Mouse (Mus musculus) E14TG2a.4 (cell line): ENCODE data around the gene Kat2b.
"Not testable (repeated sequence)": the region's sequence is repeated elsewhere in the genome, so short reads cannot be mapped to it uniquely, and the experiment has no call there.

Experiments used
- H3K27me3 ChIP-seq: 2 replicates; pipeline ENCODE4 v1.6.1; 2014; ENCODE audit warnings: low read length, control low read depth; ENCODE audit not compliant: insufficient read depth
- H3K36me3 ChIP-seq: 2 replicates; pipeline ENCODE4 v1.6.1; 2014; ENCODE audit warnings: low read length, control low read depth; ENCODE audit not compliant: insufficient read depth
- H3K4me1 ChIP-seq: replicated peaks from 2 replicates; pipeline ENCODE4 v1.6.1; 2014; ENCODE audit warnings: low read depth, low read length, control low read depth
- H3K4me3 ChIP-seq: replicated peaks from 2 replicates; pipeline ENCODE4 v1.5.1; 2014; ENCODE audit warnings: mild to moderate bottlenecking, low read length
- H3K9me3 ChIP-seq: 2 replicates; pipeline ENCODE4 v1.6.1; 2014; ENCODE audit warnings: low read length, control low read depth
- CTCF ChIP-seq: conservative IDR thresholded peaks from 2 replicates; pipeline ENCODE4 v1.5.1; 2014; ENCODE audit warnings: low read length
- NANOG ChIP-seq: IDR thresholded peaks from 2 replicates; pipeline ENCODE4 v1.6.1; 2014; ENCODE audit warnings: borderline replicate concordance, low read length, mixed read lengths
- POU5F1 ChIP-seq: IDR thresholded peaks from 2 replicates; pipeline ENCODE4 v1.6.1; 2014; ENCODE audit warnings: low read length, borderline replicate concordance

The Kat2b gene

GRCm38 (mm10) chr17:53588097-53588855, 21.6 kb downstream of the Kat2b start:
- Histone ChIP-seq H3K4me1 (peaks cover 77% of the 10 kb centered on the region), H3K36me3 (peaks cover 42% of the 10 kb centered on the region), H3K27me3 (no peaks in the 10 kb centered on the region), H3K9me3 (no peaks in the 10 kb centered on the region), H3K4me3 (peak overlapping the region; percentile 17; the same call in 1 of the 2 replicates)
- TF ChIP-seq CTCF: no peak
- no peak for TF ChIP-seq POU5F1
- no peak for TF ChIP-seq NANOG

GRCm38 (mm10) chr17:53590110-53590509, 23.4 kb downstream of the Kat2b start:
- H3K4me1 ChIP-seq: peaks cover 76% of the 10 kb centered on the region
- TF ChIP-seq NANOG (no peak), POU5F1 (no peak), CTCF (no peak)
- peaks cover 30% of the 10 kb centered on the region for H3K36me3 ChIP-seq
- H3K9me3 ChIP-seq: no peaks in the 10 kb centered on the region
- H3K27me3 ChIP-seq: no peaks in the 10 kb centered on the region
- no peak overlapping the region for H3K4me3 ChIP-seq

GRCm38 (mm10) chr17:53591910-53592309, 25.2 kb downstream of the Kat2b start:
- no peak for TF ChIP-seq CTCF
- peak; percentile 97 for TF ChIP-seq POU5F1
- no peaks in the 10 kb centered on the region for H3K27me3 ChIP-seq
- H3K9me3 ChIP-seq: no peaks in the 10 kb centered on the region
- peaks cover 82% of the 10 kb centered on the region for H3K4me1 ChIP-seq
- H3K4me3 ChIP-seq: no peak overlapping the region
- H3K36me3 ChIP-seq: peaks cover 24% of the 10 kb centered on the region

- H3K27me3 ChIP-seq: no peaks in the 10 kb centered on the region
- TF ChIP-seq NANOG (no peak), POU5F1 (no peak), CTCF (no peak)
- H3K36me3 ChIP-seq: peaks cover 8% of the 10 kb centered on the region
- 0 out of 2 replicates have a peak overlapping the region, but pooled peaks have one; percentile 7 for H3K4me3 ChIP-seq
- no peaks in the 10 kb centered on the region for H3K9me3 ChIP-seq
- peaks cover 79% of the 10 kb centered on the region for H3K4me1 ChIP-seq
These were observed 27.9 kb downstream of the Kat2b start for GRCm38 (mm10) chr17:53594590-53594989.

- Histone ChIP-seq H3K4me3 (0 out of 2 replicates have a peak overlapping the region, but pooled peaks have one; percentile 5), H3K36me3 (peaks cover 8% of the 10 kb centered on the region), H3K4me1 (peaks cover 81% of the 10 kb centered on the region), H3K27me3 (no peaks in the 10 kb centered on the region), H3K9me3 (no peaks in the 10 kb centered on the region)
- no peak for TF ChIP-seq CTCF
- TF ChIP-seq NANOG: no peak
- TF ChIP-seq POU5F1: no peak
These were observed 28.9 kb downstream of the Kat2b start for GRCm38 (mm10) chr17:53595527-53595926.

- Histone ChIP-seq H3K27me3 (no peaks in the 10 kb centered on the region), H3K4me3 (0 out of 2 replicates have a peak overlapping the region, but pooled peaks have one; percentile 5), H3K36me3 (peaks cover 2% of the 10 kb centered on the region), H3K9me3 (no peaks in the 10 kb centered on the region), H3K4me1 (peaks cover 82% of the 10 kb centered on the region)
- no peak for TF ChIP-seq POU5F1
- no peak for TF ChIP-seq CTCF
- no peak for TF ChIP-seq NANOG
These were observed 29.7 kb downstream of the Kat2b start for GRCm38 (mm10) chr17:53596314-53596882.

- no peaks in the 10 kb centered on the region for H3K27me3 ChIP-seq
- H3K4me3 ChIP-seq: no peak overlapping the region
- no peaks in the 10 kb centered on the region for H3K9me3 ChIP-seq
- H3K36me3 ChIP-seq: no peaks in the 10 kb centered on the region
- peaks cover 82% of the 10 kb centered on the region for H3K4me1 ChIP-seq
- TF ChIP-seq CTCF (no peak), POU5F1 (no peak), NANOG (no peak)
These were observed 30.5 kb downstream of the Kat2b start for GRCm38 (mm10) chr17:53596941-53597790.

GRCm38 (mm10) chr17:53598571-53598970, 31.9 kb downstream of the Kat2b start:
- Histone ChIP-seq H3K4me3 (no peak overlapping the region), H3K9me3 (no peaks in the 10 kb centered on the region), H3K36me3 (no peaks in the 10 kb centered on the region), H3K27me3 (no peaks in the 10 kb centered on the region), H3K4me1 (peaks cover 76% of the 10 kb centered on the region)
- TF ChIP-seq NANOG (no peak), POU5F1 (no peak), CTCF (no peak)

- H3K4me3 ChIP-seq, H3K27me3 ChIP-seq, H3K36me3 ChIP-seq, H3K9me3 ChIP-seq: not testable (repeated sequence)
- peaks cover 34% of the 10 kb centered on the region for H3K4me1 ChIP-seq
These were observed 36.6 kb downstream of the Kat2b start for GRCm38 (mm10) chr17:53603236-53603635.

GRCm38 (mm10) chr17:53606082-53606481, 39.4 kb downstream of the Kat2b start:
- peaks cover 16% of the 10 kb centered on the region for H3K4me1 ChIP-seq
- not testable (repeated sequence) for H3K4me3 ChIP-seq, H3K36me3 ChIP-seq, H3K9me3 ChIP-seq, H3K27me3 ChIP-seq

- H3K4me1 ChIP-seq, H3K4me3 ChIP-seq, H3K9me3 ChIP-seq, H3K27me3 ChIP-seq: not testable (repeated sequence)
- peaks cover 30% of the 10 kb centered on the region for H3K36me3 ChIP-seq
These were observed 42.3 kb downstream of the Kat2b start for GRCm38 (mm10) chr17:53608924-53609323.
